Mouse (Mus musculus): ENCODE measurements around the gene Wdr45b.

- TF ChIP-seq POLR2A (IDR thresholded peaks at IDR 0.05; ENCODE audit: low read depth, low read length) (no peak), CTCF (IDR thresholded peaks at IDR 0.05; ENCODE audit: extremely low read depth, insufficient read depth, insufficient read length, insufficient replicate concordance) (no peak)
Observed at GRCm38 (mm10) chr11:121387750-121388553, 33.7 kb upstream of the Wdr45b start, which contains the start of gene Rab40b.

All from spleen, adult 2 months (tissue).